Mouse (Mus musculus): ENCODE results near the gene Erc2. TPM values are rescaled to one million over a fixed set of nuclear protein-coding genes. Genes with fewer than 3 reads are reported as not detected.
A peak's percentile ranks its signal among the peaks of the same experiment; 100 is the strongest.
"Not testable (repeated sequence)": the region's sequence is repeated elsewhere in the genome, so short reads cannot be mapped to it uniquely, and the experiment has no call there.

Erc2 gene
- total RNA-seq (2014; rRNA removed): 94.0 and 128 TPM in 2 replicates
- polyA plus RNA-seq (2015; fragmentation: Nextera tagmentation; extraction: Ambion mirVana): 100 and 119 TPM in 2 replicates

DNA sequence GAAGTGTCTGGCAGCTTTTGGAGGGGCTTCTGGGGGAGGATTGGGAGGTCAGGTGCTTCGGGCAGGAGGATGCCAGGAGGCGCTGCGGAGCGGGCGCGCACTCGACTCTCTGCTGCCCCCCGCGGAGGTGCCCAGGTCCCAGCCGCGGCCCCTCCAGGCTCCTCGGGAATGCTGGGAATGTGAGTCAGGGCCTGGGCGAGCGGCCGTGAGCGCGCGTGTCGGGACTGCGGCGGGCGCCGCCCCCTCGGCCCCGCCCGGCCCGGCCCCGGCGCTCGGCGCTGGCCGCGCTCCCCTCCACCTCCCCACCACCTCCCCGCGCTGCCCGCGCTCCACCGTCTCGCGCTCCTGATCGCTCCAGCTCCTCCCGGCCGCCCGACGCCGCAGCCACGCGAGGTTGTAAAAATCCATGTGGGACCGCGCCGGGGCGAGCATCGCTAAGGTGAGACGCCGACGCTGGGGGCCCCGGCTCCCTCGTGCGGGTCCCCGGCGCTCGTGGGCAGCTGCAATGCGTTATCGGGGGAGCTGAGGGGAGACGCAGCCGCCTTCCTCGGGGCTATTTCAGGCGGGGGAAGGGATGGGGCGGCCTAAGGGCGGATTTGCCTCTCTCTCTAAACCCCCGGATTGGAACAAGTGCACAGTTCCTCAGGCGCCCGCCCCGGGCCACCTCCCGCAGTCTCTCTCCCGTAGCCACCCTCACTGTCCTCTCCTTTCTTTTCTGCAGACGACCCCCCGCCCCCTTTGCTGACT is at the start of gene Erc2:
Erc2 (plus strand) TSS at position 253 of the 747 bp plus-strand sequence.
- under 1% methylated on average over 60 of the region's 78 CpGs for WGBS
- ATAC-seq (ENCODE audit: low FRiP score) (peak; percentile 92), DNase-seq (ENCODE audit: low spot score) (peak; percentile 90)

DNA sequence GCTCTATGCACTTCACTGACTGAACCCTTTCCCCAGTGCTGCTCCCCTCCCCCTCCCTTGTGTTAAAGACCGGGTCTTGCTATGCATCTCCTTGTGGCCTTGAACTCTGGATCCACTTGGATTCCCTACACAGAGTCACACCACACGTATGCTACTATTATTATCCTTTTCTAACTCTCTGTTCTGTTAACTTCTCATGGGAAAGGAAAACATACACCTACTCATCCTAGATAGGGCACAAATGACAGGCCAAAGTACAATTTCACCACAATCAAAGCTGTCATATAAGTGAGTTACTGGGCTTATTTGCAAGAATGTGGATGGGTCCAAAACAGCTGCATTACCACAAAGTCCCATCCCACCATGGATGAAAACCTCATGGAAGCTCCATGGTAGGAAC is 43.8 kb upstream of the Erc2 start:
- 75% methylated on average over 2 of the region's 2 CpGs for WGBS
- Histone ChIP-seq H3K27me3 (ENCODE audit: insufficient read depth, low read length) (no peaks in the 10 kb centered on the region), H3K9ac (replicated peaks; ENCODE audit: low read length, poor library complexity, severe bottlenecking) (no peak overlapping the region), H3K27ac (ENCODE audit: low read depth, low read length) (no peak overlapping the region), H3K4me3 (ENCODE audit: low read depth, low read length) (no peak overlapping the region), H3K4me1 (ENCODE audit: insufficient read depth, low read length) (no peaks in the 10 kb centered on the region), H3K36me3 (ENCODE audit: insufficient read depth, low read length) (no peaks in the 10 kb centered on the region), H3K9me3 (ENCODE audit: low read length) (no peaks in the 10 kb centered on the region), H3K4me2 (ENCODE audit: low read depth, low read length, poor library complexity, severe bottlenecking) (no peak overlapping the region)
- DNase-seq (ENCODE audit: low spot score): no peak
- no peak for ATAC-seq (ENCODE audit: low FRiP score)
- no peak for TF ChIP-seq CTCF (IDR thresholded peaks at IDR 0.05)

More for the DNA sequence above, at the start of gene Erc2:
- H3K9me3 ChIP-seq (ENCODE audit: low read length): no peaks in the 10 kb centered on the region
- peaks cover 13% of the 10 kb centered on the region; the same call in 1 of the 2 replicates for H3K4me1 ChIP-seq (ENCODE audit: insufficient read depth, low read length)
- H3K4me2 ChIP-seq (ENCODE audit: low read depth, low read length, poor library complexity, severe bottlenecking): peak within 1 kb of the TSS; percentile 48
- H3K4me3 ChIP-seq (ENCODE audit: low read depth, low read length): peak within 1 kb of the TSS; percentile 85
- H3K27me3 ChIP-seq (ENCODE audit: insufficient read depth, low read length): no peaks in the 10 kb centered on the region
- peak within 1 kb of the TSS; percentile 89 for H3K9ac ChIP-seq (replicated peaks; ENCODE audit: low read length, poor library complexity, severe bottlenecking)
- H3K27ac ChIP-seq (ENCODE audit: low read depth, low read length): peak within 1 kb of the TSS; percentile 81
- peak; percentile 83 for TF ChIP-seq CTCF (IDR thresholded peaks at IDR 0.05)
- no peaks in the 10 kb centered on the region for H3K36me3 ChIP-seq (ENCODE audit: insufficient read depth, low read length)

DNA sequence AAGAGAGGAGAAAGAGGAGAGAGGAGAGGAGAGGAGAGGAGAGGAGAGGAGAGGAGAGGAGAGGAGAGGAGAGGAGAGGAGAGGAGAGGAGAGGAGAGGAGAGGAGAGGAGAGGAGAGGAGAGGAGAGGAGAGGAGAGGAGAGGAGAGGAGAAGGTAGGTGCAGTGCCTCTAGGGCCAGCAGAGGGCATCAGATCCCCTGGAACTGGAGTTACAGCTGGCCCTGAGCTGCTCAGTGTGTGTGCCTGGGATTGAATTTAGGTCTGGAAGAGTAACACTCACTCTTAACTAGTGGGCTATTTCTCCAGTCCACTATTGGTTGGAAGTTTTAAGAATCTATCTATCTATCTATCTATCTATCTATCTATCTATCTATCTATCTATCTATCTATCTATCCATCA is 32.6 kb upstream of the Erc2 start:
- not testable (repeated sequence) for H3K9me3 ChIP-seq (ENCODE audit: low read length); H3K4me2 ChIP-seq (ENCODE audit: low read depth, low read length, poor library complexity, severe bottlenecking); H3K9ac ChIP-seq (replicated peaks; ENCODE audit: low read length, poor library complexity, severe bottlenecking); DNase-seq (ENCODE audit: low spot score); H3K27me3 ChIP-seq (ENCODE audit: insufficient read depth, low read length); H3K27ac ChIP-seq (ENCODE audit: low read depth, low read length); H3K4me1 ChIP-seq (ENCODE audit: insufficient read depth, low read length); ATAC-seq (ENCODE audit: low FRiP score); H3K36me3 ChIP-seq (ENCODE audit: insufficient read depth, low read length); H3K4me3 ChIP-seq (ENCODE audit: low read depth, low read length)
- TF ChIP-seq CTCF (IDR thresholded peaks at IDR 0.05): peak; percentile 35

DNA sequence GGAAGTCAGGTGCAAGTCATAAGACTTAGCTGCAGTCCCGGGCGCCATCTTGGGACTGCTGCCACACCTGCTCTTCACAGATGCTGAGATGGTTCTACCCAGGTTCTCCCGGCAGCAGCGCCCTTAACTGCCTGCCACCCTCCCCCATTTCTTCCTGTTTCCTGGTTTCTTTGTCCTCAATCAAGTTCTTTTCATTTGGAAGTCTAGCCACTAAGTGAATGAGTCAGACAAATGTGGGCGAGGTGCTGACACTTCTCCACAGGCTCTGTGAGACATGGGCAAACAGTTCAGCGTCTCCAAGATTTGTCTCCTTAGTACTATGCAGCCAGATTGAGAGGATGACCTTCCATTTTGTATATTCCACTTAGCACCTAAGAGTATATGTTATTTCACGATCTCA is 30.1 kb upstream of the Erc2 start:
- H3K9ac ChIP-seq (replicated peaks; ENCODE audit: low read length, poor library complexity, severe bottlenecking): no peak overlapping the region
- no peak for ATAC-seq (ENCODE audit: low FRiP score)

DNA sequence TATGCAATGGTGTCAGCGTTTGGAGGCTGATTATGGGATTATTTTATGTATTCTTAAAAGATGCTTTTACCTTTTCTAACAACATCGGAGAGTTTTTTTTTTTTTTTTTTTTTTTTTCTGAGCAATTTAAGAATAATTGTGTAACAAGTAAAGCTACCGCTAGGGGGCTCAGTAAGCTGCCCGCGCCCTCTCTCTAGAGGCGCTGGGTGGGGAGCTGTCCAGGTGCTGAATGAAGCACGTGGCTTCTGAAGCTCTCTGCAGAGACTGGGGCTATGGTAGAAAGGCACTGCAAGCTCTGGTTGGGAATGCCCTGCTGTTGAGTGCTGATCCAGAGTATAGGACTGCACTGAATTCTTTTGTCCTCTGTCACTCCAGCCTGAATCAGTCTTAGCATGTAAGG is 26.0 kb upstream of the Erc2 start:
- H3K9me3 ChIP-seq (ENCODE audit: low read length): 0 out of 2 replicates have a peak, but pooled peaks cover 4% of the 10 kb centered on the region
- no peak for ATAC-seq (ENCODE audit: low FRiP score)
- 7% methylated on average over 7 of the region's 7 CpGs for WGBS
- no peak overlapping the region for H3K9ac ChIP-seq (replicated peaks; ENCODE audit: low read length, poor library complexity, severe bottlenecking)
- no peaks in the 10 kb centered on the region for H3K36me3 ChIP-seq (ENCODE audit: insufficient read depth, low read length)
- no peak overlapping the region for H3K4me2 ChIP-seq (ENCODE audit: low read depth, low read length, poor library complexity, severe bottlenecking)
- peak; percentile 83 for DNase-seq (ENCODE audit: low spot score)
- no peaks in the 10 kb centered on the region for H3K4me1 ChIP-seq (ENCODE audit: insufficient read depth, low read length)
- TF ChIP-seq CTCF (IDR thresholded peaks at IDR 0.05): peak; percentile 67
- H3K27ac ChIP-seq (ENCODE audit: low read depth, low read length): no peak overlapping the region
- no peaks in the 10 kb centered on the region for H3K27me3 ChIP-seq (ENCODE audit: insufficient read depth, low read length)
- no peak overlapping the region for H3K4me3 ChIP-seq (ENCODE audit: low read depth, low read length)

More for the DNA sequence above, 30.1 kb upstream of the Erc2 start:
- no peak for DNase-seq (ENCODE audit: low spot score)
- no peaks in the 10 kb centered on the region for H3K27me3 ChIP-seq (ENCODE audit: insufficient read depth, low read length)
- no peak for TF ChIP-seq CTCF (IDR thresholded peaks at IDR 0.05)
- no peak overlapping the region for H3K4me2 ChIP-seq (ENCODE audit: low read depth, low read length, poor library complexity, severe bottlenecking)
- H3K4me1 ChIP-seq (ENCODE audit: insufficient read depth, low read length): no peaks in the 10 kb centered on the region
- 94% methylated on average over 7 of the region's 7 CpGs for whole genome bisulfite sequencing
- H3K27ac ChIP-seq (ENCODE audit: low read depth, low read length): no peak overlapping the region
- no peaks in the 10 kb centered on the region for H3K36me3 ChIP-seq (ENCODE audit: insufficient read depth, low read length)
- no peak overlapping the region for H3K4me3 ChIP-seq (ENCODE audit: low read depth, low read length)
- H3K9me3 ChIP-seq (ENCODE audit: low read length): 0 out of 2 replicates have a peak, but pooled peaks cover 4% of the 10 kb centered on the region

DNA sequence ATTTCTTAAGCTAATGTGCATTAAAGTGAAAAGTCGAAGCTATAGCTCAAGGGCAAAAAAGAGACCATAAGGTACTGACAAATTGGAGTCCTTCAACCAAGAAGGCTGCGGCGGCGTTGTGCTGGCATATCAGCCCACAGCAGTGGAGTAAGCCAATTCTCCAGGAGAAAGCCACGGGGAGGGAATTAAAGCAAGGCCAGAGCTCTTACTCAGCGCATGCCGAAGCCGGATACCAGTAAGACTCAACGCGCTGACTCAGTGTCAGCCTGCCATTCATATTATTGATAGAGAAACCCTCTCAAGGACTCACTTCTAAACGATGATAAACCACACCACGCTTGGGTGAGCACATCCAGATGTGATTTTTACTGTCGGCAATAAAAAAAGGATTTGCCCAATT is 20.1 kb upstream of the Erc2 start:
- Histone ChIP-seq H3K36me3 (ENCODE audit: insufficient read depth, low read length) (no peaks in the 10 kb centered on the region), H3K4me2 (ENCODE audit: low read depth, low read length, poor library complexity, severe bottlenecking) (no peak overlapping the region), H3K4me1 (ENCODE audit: insufficient read depth, low read length) (no peaks in the 10 kb centered on the region), H3K9ac (replicated peaks; ENCODE audit: low read length, poor library complexity, severe bottlenecking) (no peak overlapping the region), H3K4me3 (ENCODE audit: low read depth, low read length) (no peak overlapping the region), H3K9me3 (ENCODE audit: low read length) (no peaks in the 10 kb centered on the region), H3K27me3 (ENCODE audit: insufficient read depth, low read length) (no peaks in the 10 kb centered on the region), H3K27ac (ENCODE audit: low read depth, low read length) (no peak overlapping the region)
- ATAC-seq (ENCODE audit: low FRiP score): no peak
- peak; percentile 22 for DNase-seq (ENCODE audit: low spot score)
- no peak for TF ChIP-seq CTCF (IDR thresholded peaks at IDR 0.05)
- WGBS: 64% methylated on average over 13 of the region's 13 CpGs

Data from midbrain, postnatal 0 days (tissue).